16 mouse cellular contexts compared by ENCODE assay signal in the genomic region with DNA sequence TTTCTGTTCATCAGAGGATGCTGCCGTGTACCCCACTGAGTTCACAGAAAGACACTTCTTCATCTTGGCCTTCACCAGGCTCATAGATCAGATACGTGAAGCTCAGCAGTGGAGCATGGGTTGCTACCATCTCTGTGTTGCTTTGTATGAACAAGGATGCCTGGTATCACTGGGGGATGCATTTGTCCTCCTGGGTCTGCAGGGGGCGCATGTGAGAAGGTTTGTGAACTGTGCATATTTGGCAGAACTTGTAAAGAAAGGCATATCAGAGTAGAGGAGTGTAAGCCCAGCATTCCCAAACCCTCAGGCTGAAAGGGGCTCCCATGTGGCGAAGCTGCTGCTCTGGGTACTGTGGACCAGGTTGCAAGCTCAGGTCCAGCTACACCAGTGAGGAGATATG. TPM values are rescaled to one million over a fixed set of nuclear protein-coding genes. Genes with fewer than 3 reads are reported as not detected.
DNase-seq lines count a peak whose midpoint lies in the region; ATAC-seq and TF ChIP-seq lines count a peak whose summit lies in the region.
"Had no signal": no experiment of that assay in that cellular context is flagged by ENCODE, and none has a peak within 500 bp of the region (broad histone marks: within the 10 kb centered on the region; RNA-seq: fewer than 3 reads in every experiment).

No protein-coding gene starts in this region.

- TF ChIP-seq RAD21 in MEL (IDR thresholded peaks at IDR 0.05; ENCODE audit: low read depth, low read length): no peak; the same call in 1 of the 2 replicates

- WGBS in hindbrain, embryonic 11.5 days: 77% methylated on average over 4 of the region's 4 CpGs
- WGBS in hindbrain, embryonic 13.5 days: 74% methylated on average over 4 of the region's 4 CpGs

- no peaks in the 10 kb centered on the region for H3K79me2 ChIP-seq in MEL (ENCODE audit: control insufficient read depth, insufficient read depth, low read length, poor library complexity)

- no peak overlapping the region for H3K27ac ChIP-seq in hindbrain, embryonic 11.5 days (ENCODE audit: low read depth, low read length)
- H3K27ac ChIP-seq in hindbrain, embryonic 13.5 days: no peak overlapping the region
- no peak overlapping the region for H3K27ac ChIP-seq in MEL (ENCODE audit: control insufficient read depth, low read depth, low read length)
- H3K27ac ChIP-seq: midbrain, embryonic 15.5 days had no signal

- no peak for TF ChIP-seq POLR2A in MEL (IDR thresholded peaks at IDR 0.05; ENCODE audit: control insufficient read depth in 1 of 2, insufficient read depth in 1 of 2, low read depth in 1 of 2, low read length in 2 of 2, poor library complexity in 1 of 2)
- TF ChIP-seq POLR2A in brain, embryonic 14.5 days (IDR thresholded peaks at IDR 0.05; ENCODE audit: borderline replicate concordance, extremely low read depth, insufficient read depth, insufficient read length, poor library complexity, severe bottlenecking): no peak

- no peak for ATAC-seq in hindbrain, embryonic 11.5 days (ENCODE audit: low FRiP score)
- no peak for ATAC-seq in hindbrain, embryonic 13.5 days (ENCODE audit: low FRiP score)
- ATAC-seq in activated CD4-positive, CD25-positive, alpha-beta regulatory T cell, adult 4 months: no peak
- ATAC-seq: inflammation-experienced regulatory T-cells, adult 6 months; lung, postnatal 0 days; midbrain, embryonic 15.5 days had no signal

- H3K4me3 ChIP-seq in hindbrain, embryonic 11.5 days (ENCODE audit: low read depth, low read length): no peak overlapping the region
- no peak overlapping the region for H3K4me3 ChIP-seq in hindbrain, embryonic 13.5 days
- no peak overlapping the region for H3K4me3 ChIP-seq in MEL (ENCODE audit: control insufficient read depth in 1 of 2, insufficient read depth in 1 of 2, low read depth in 2 of 2, low read length in 2 of 2)
- H3K4me3 ChIP-seq: erythroblast, embryonic 14.5 days; heart, embryonic 12.5 days; midbrain, embryonic 15.5 days had no signal

- no peaks in the 10 kb centered on the region for H3K36me3 ChIP-seq in hindbrain, embryonic 11.5 days (ENCODE audit: control insufficient read depth, insufficient read depth, low read length)
- no peaks in the 10 kb centered on the region for H3K36me3 ChIP-seq in hindbrain, embryonic 13.5 days
- H3K36me3 ChIP-seq in MEL (ENCODE audit: control insufficient read depth in 1 of 2, insufficient read depth in 2 of 2, low read length in 2 of 2): no peaks in the 10 kb centered on the region
- H3K36me3 ChIP-seq: heart, embryonic 12.5 days; midbrain, embryonic 15.5 days had no signal

- H3K27me3 ChIP-seq in hindbrain, embryonic 11.5 days (ENCODE audit: control insufficient read depth, insufficient read depth, low read length): no peaks in the 10 kb centered on the region
- H3K27me3 ChIP-seq in hindbrain, embryonic 13.5 days: no peaks in the 10 kb centered on the region
- no peaks in the 10 kb centered on the region for H3K27me3 ChIP-seq in MEL (ENCODE audit: control insufficient read depth in 1 of 2, insufficient read depth in 2 of 2, low read length in 2 of 2)
- H3K27me3 ChIP-seq: midbrain, embryonic 15.5 days had no signal

- no peak overlapping the region for H3K9ac ChIP-seq in hindbrain, embryonic 11.5 days (ENCODE audit: low read depth, low read length)
- no peak overlapping the region for H3K9ac ChIP-seq in hindbrain, embryonic 13.5 days
- H3K9ac ChIP-seq in MEL (ENCODE audit: control insufficient read depth, low read depth, low read length, poor library complexity, severe bottlenecking): no peak overlapping the region
- H3K9ac ChIP-seq: heart, embryonic 12.5 days; midbrain, embryonic 15.5 days had no signal

- no peaks in the 10 kb centered on the region for H3K4me1 ChIP-seq in hindbrain, embryonic 11.5 days (replicated peaks; ENCODE audit: control insufficient read depth, insufficient read depth, low read length)
- no peaks in the 10 kb centered on the region for H3K4me1 ChIP-seq in hindbrain, embryonic 13.5 days (replicated peaks)
- H3K4me1 ChIP-seq in MEL (ENCODE audit: control insufficient read depth in 1 of 2, insufficient read depth in 2 of 2, low read length in 2 of 2): no peaks in the 10 kb centered on the region
- H3K4me1 ChIP-seq: heart, embryonic 12.5 days; midbrain, embryonic 15.5 days had no signal

- DNase-seq in hindbrain, embryonic 11.5 days (ENCODE audit: low spot score): peak; percentile 17
- DNase-seq in A20 (ENCODE audit: low read depth, low spot score) (peak; percentile 10), MEL (ENCODE audit: low read depth, low spot score) (no peak)
- DNase-seq in brain, embryonic 14.5 days (ENCODE audit: low read depth): peak; percentile 8
- no peak for DNase-seq in spleen, postnatal 36 days (ENCODE audit: low spot score in 2 of 2)
- no peak for DNase-seq in thymus, postnatal 25 days
- DNase-seq: left cerebral cortex, postnatal 4 days had no signal

- TF ChIP-seq EP300 in MEL (IDR thresholded peaks at IDR 0.05; ENCODE audit: low read depth in 1 of 2, low read length in 2 of 2): no peak

- TF ChIP-seq CTCF in MEL (IDR thresholded peaks at IDR 0.05 in 2 of 3, conservative IDR thresholded peaks at IDR 0.05 in 1 of 3; ENCODE audit: control insufficient read depth in 1 of 3, insufficient read depth in 1 of 3, low read depth in 2 of 3, low read length in 3 of 3, poor library complexity in 1 of 3, severe bottlenecking in 1 of 3): no peak; a peak in 1 of 6 replicates
- TF ChIP-seq CTCF in brain, embryonic 14.5 days (IDR thresholded peaks at IDR 0.05; ENCODE audit: borderline replicate concordance, extremely low read depth, insufficient read depth, insufficient read length): peak; percentile 23; the same call in 1 of the 2 replicates

- no peaks in the 10 kb centered on the region for H3K9me3 ChIP-seq in hindbrain, embryonic 11.5 days (ENCODE audit: control insufficient read depth, low read length)
- no peaks in the 10 kb centered on the region for H3K9me3 ChIP-seq in hindbrain, embryonic 13.5 days
- H3K9me3 ChIP-seq in MEL (replicated peaks; ENCODE audit: insufficient read depth, low read length): no peaks in the 10 kb centered on the region
- H3K9me3 ChIP-seq: heart, embryonic 12.5 days; midbrain, embryonic 15.5 days had no signal

- no peak overlapping the region for H3K4me2 ChIP-seq in hindbrain, embryonic 11.5 days (replicated peaks; ENCODE audit: low read depth, low read length)
- no peak overlapping the region for H3K4me2 ChIP-seq in hindbrain, embryonic 13.5 days
- H3K4me2 ChIP-seq: heart, embryonic 12.5 days; midbrain, embryonic 15.5 days had no signal

TF ChIP-seq in MEL, 35 proteins besides CTCF, POLR2A, EP300 and RAD21:
- TF ChIP-seq ELF1 (IDR thresholded peaks at IDR 0.05; ENCODE audit: low read depth, low read length) (no peak), SMC3 (IDR thresholded peaks at IDR 0.05; ENCODE audit: low read depth, low read length) (0 out of 2 replicates have a peak, but pooled peaks have one; percentile 4), HCFC1 (IDR thresholded peaks at IDR 0.05; ENCODE audit: low read depth, low read length) (no peak), MYC (IDR thresholded peaks at IDR 0.05; ENCODE audit: low read depth, low read length) (no peak), KAT2A (conservative IDR thresholded peaks at IDR 0.05; ENCODE audit: low read depth, low read length) (no peak)

RNA-seq across cellular contexts. Expression of a gene that starts 4.6 kb away (rescaled TPM):
- polyA plus RNA-seq in hindbrain, embryonic 11.5 days (2014; fragmentation: Nextera tagmentation; extraction: Ambion mirVana): not detected in 2 replicates
- polyA plus RNA-seq in hindbrain, embryonic 13.5 days (2015; fragmentation: Nextera tagmentation; extraction: Ambion mirVana): not detected in 2 replicates
- total RNA-seq in MEL (2012; rRNA removed): not detected in 2 replicates
- not detected for polyA plus RNA-seq in MEL (2012; ENCODE audit: insufficient read depth in 1 of 2, insufficient read length in 2 of 2, low read depth in 1 of 2, low replicate concordance in 2 of 2, missing spikeins in 1 of 2)
- not detected in 2 replicates for polyA plus RNA-seq in brain, embryonic 14.5 days (2012; rRNA removed)
- polyA plus RNA-seq in activated CD4-positive, CD25-positive, alpha-beta regulatory T cell, adult 4 months (2017; shearing (Covaris generic)): not detected
- total RNA-seq: left cerebral cortex, postnatal 4 days had no signal
- polyA plus RNA-seq: erythroblast, embryonic 14.5 days; heart, embryonic 12.5 days; inflammation-experienced regulatory T-cells, adult 6 months; large intestine, adult 2 months; lung, postnatal 0 days; midbrain, embryonic 15.5 days; neural tube, embryonic 14.5 days had no signal

RNA-seq across cellular contexts. Expression of a gene that starts 10.9 kb away (rescaled TPM):
- not detected in 2 replicates for polyA plus RNA-seq in hindbrain, embryonic 11.5 days (2014; fragmentation: Nextera tagmentation; extraction: Ambion mirVana)
- polyA plus RNA-seq in hindbrain, embryonic 13.5 days (2015; fragmentation: Nextera tagmentation; extraction: Ambion mirVana): not detected in 2 replicates
- not detected in 2 replicates for total RNA-seq in MEL (2012; rRNA removed)
- polyA plus RNA-seq in MEL (2012; ENCODE audit: insufficient read depth in 1 of 2, insufficient read length in 2 of 2, low read depth in 1 of 2, low replicate concordance in 2 of 2, missing spikeins in 1 of 2): not detected
- not detected in 2 replicates for polyA plus RNA-seq in brain, embryonic 14.5 days (2012; rRNA removed)
- polyA plus RNA-seq in activated CD4-positive, CD25-positive, alpha-beta regulatory T cell, adult 4 months (2017; shearing (Covaris generic)): not detected
- total RNA-seq: left cerebral cortex, postnatal 4 days had no signal
- polyA plus RNA-seq: heart, embryonic 12.5 days; inflammation-experienced regulatory T-cells, adult 6 months; large intestine, adult 2 months; lung, postnatal 0 days; midbrain, embryonic 15.5 days; neural tube, embryonic 14.5 days had no signal

RNA-seq across cellular contexts. Expression of a gene that starts 23.7 kb away (rescaled TPM):
- polyA plus RNA-seq in hindbrain, embryonic 11.5 days (2014; fragmentation: Nextera tagmentation; extraction: Ambion mirVana): not detected in 2 replicates
- not detected in 2 replicates for polyA plus RNA-seq in hindbrain, embryonic 13.5 days (2015; fragmentation: Nextera tagmentation; extraction: Ambion mirVana)
- total RNA-seq in MEL (2012; rRNA removed): not detected in 2 replicates
- polyA plus RNA-seq in MEL (2012; ENCODE audit: insufficient read depth in 1 of 2, insufficient read length in 2 of 2, low read depth in 1 of 2, low replicate concordance in 2 of 2, missing spikeins in 1 of 2): not detected
- not detected in 2 replicates for polyA plus RNA-seq in brain, embryonic 14.5 days (2012; rRNA removed)
- polyA plus RNA-seq in activated CD4-positive, CD25-positive, alpha-beta regulatory T cell, adult 4 months (2017; shearing (Covaris generic)): not detected
- total RNA-seq: left cerebral cortex, postnatal 4 days had no signal
- polyA plus RNA-seq: erythroblast, embryonic 14.5 days; heart, embryonic 12.5 days; inflammation-experienced regulatory T-cells, adult 6 months; large intestine, adult 2 months; lung, postnatal 0 days; midbrain, embryonic 15.5 days; neural tube, embryonic 14.5 days had no signal

RNA-seq across cellular contexts. Expression of a gene that starts 26.2 kb away (rescaled TPM):
- not detected in 2 replicates for polyA plus RNA-seq in hindbrain, embryonic 11.5 days (2014; fragmentation: Nextera tagmentation; extraction: Ambion mirVana)
- polyA plus RNA-seq in hindbrain, embryonic 13.5 days (2015; fragmentation: Nextera tagmentation; extraction: Ambion mirVana): not detected in 2 replicates
- not detected in 2 replicates for total RNA-seq in MEL (2012; rRNA removed)
- polyA plus RNA-seq in MEL (2012; ENCODE audit: insufficient read depth in 1 of 2, insufficient read length in 2 of 2, low read depth in 1 of 2, low replicate concordance in 2 of 2, missing spikeins in 1 of 2): not detected
- polyA plus RNA-seq in brain, embryonic 14.5 days (2012; rRNA removed): not detected in 2 replicates
- not detected for polyA plus RNA-seq in activated CD4-positive, CD25-positive, alpha-beta regulatory T cell, adult 4 months (2017; shearing (Covaris generic))
- total RNA-seq: left cerebral cortex, postnatal 4 days had no signal
- polyA plus RNA-seq: erythroblast, embryonic 14.5 days; heart, embryonic 12.5 days; inflammation-experienced regulatory T-cells, adult 6 months; large intestine, adult 2 months; lung, postnatal 0 days; midbrain, embryonic 15.5 days; neural tube, embryonic 14.5 days had no signal

RNA-seq across cellular contexts. Expression of a gene that starts 33.7 kb away (rescaled TPM):
- not detected in 2 replicates for polyA plus RNA-seq in hindbrain, embryonic 11.5 days (2014; fragmentation: Nextera tagmentation; extraction: Ambion mirVana)
- polyA plus RNA-seq in hindbrain, embryonic 13.5 days (2015; fragmentation: Nextera tagmentation; extraction: Ambion mirVana): not detected in 2 replicates
- total RNA-seq in MEL (2012; rRNA removed): not detected in 2 replicates
- polyA plus RNA-seq in MEL (2012; ENCODE audit: insufficient read depth in 1 of 2, insufficient read length in 2 of 2, low read depth in 1 of 2, low replicate concordance in 2 of 2, missing spikeins in 1 of 2): not detected
- polyA plus RNA-seq in brain, embryonic 14.5 days (2012; rRNA removed): not detected in 2 replicates
- not detected for polyA plus RNA-seq in activated CD4-positive, CD25-positive, alpha-beta regulatory T cell, adult 4 months (2017; shearing (Covaris generic))
- total RNA-seq: left cerebral cortex, postnatal 4 days had no signal
- polyA plus RNA-seq: erythroblast, embryonic 14.5 days; heart, embryonic 12.5 days; inflammation-experienced regulatory T-cells, adult 6 months; large intestine, adult 2 months; lung, postnatal 0 days; midbrain, embryonic 15.5 days; neural tube, embryonic 14.5 days had no signal

Comparison
In these comparisons a context has a peak if more than half of its experiments do, and no peak if none do; other contexts are left out.
1. DNase-seq: peak in hindbrain, embryonic 11.5 days (single experiment), A20 (single experiment) and brain, embryonic 14.5 days (single experiment); none in MEL (single experiment), spleen, postnatal 36 days (0 of 2) and thymus, postnatal 25 days (single experiment).